Mouse (Mus musculus) stomach, embryonic 15.5 days (tissue): ENCODE measurements around the gene Tenm2. TPM values are rescaled to one million over a fixed set of nuclear protein-coding genes. Genes with fewer than 3 reads are reported as not detected.

Experiments used
- ATAC-seq: fragments of 200-750 bp; cut with Nextera tagmentation; 2 replicates; pipeline ENCODE4 v1.8.0; 2017; ENCODE audit warnings: low read depth, moderate number of reproducible peaks, moderate TSS enrichment; ENCODE audit not compliant: insufficient read depth, low FRiP score
- H3K27ac ChIP-seq: fragments of 300-500 bp; sonication (generic); 2 replicates; pipeline ENCODE4 v1.5.1; 2015; ENCODE audit warnings: mild to moderate bottlenecking, inconsistent platforms
- H3K27me3 ChIP-seq: fragments of 300-500 bp; sonication (generic); replicated peaks from 2 replicates; pipeline ENCODE4 v1.6.1; 2015; ENCODE audit warnings: inconsistent platforms
- H3K36me3 ChIP-seq: fragments of 300-500 bp; sonication (generic); 2 replicates; pipeline ENCODE4 v1.6.1; 2015; ENCODE audit warnings: inconsistent platforms
- H3K4me1 ChIP-seq: fragments of 300-500 bp; sonication (generic); 2 replicates; pipeline ENCODE4 v1.6.1; 2015; ENCODE audit warnings: inconsistent platforms
- H3K4me2 ChIP-seq: fragments of 300-500 bp; sonication (generic); 2 replicates; pipeline ENCODE4 v1.6.1; 2015; ENCODE audit warnings: mild to moderate bottlenecking, inconsistent platforms
- H3K4me3 ChIP-seq: fragments of 300-500 bp; sonication (generic); replicated peaks from 2 replicates; pipeline ENCODE4 v1.5.1; 2015; ENCODE audit warnings: inconsistent platforms
- H3K9ac ChIP-seq: fragments of 300-500 bp; sonication (generic); 2 replicates; pipeline ENCODE4 v1.6.1; 2015; ENCODE audit warnings: inconsistent platforms
- H3K9me3 ChIP-seq: fragments of 300-500 bp; sonication (generic); 2 replicates; pipeline ENCODE4 v1.6.1; 2016; ENCODE audit warnings: inconsistent platforms
- WGBS: fragments of 180-500 bp; shearing (Covaris S2); methylation state at CpG from one replicate; pipeline ENCODE4 v1.1.7; 2015; 5-methylcytosine and 5-hydroxymethylcytosine counted together
- polyA plus RNA-seq: library from polyadenylated mRNA; unstranded; fragments of >200 nt; fragmentation: Nextera tagmentation; extraction: Ambion mirVana; gene quantifications from 2 replicates; pipeline ENCODE4 v1.2.1, GENCODE M21; 2015

Tenm2 gene
- polyA plus RNA-seq, 1 experiment from 2014 or later: 1.6 TPM

GRCm38 (mm10) chr11:36038386-36038785 is 1197.4 kb downstream of the Tenm2 start:
- Histone ChIP-seq H3K4me1 (peaks cover 9% of the 10 kb centered on the region), H3K36me3 (no peaks in the 10 kb centered on the region), H3K9ac (no peak overlapping the region), H3K4me3 (no peak overlapping the region), H3K27me3 (no peaks in the 10 kb centered on the region), H3K27ac (no peak overlapping the region), H3K9me3 (no peaks in the 10 kb centered on the region), H3K4me2 (no peak overlapping the region)
- ATAC-seq: no peak
- WGBS: 53% methylated on average over 3 of the region's 3 CpGs

DNA sequence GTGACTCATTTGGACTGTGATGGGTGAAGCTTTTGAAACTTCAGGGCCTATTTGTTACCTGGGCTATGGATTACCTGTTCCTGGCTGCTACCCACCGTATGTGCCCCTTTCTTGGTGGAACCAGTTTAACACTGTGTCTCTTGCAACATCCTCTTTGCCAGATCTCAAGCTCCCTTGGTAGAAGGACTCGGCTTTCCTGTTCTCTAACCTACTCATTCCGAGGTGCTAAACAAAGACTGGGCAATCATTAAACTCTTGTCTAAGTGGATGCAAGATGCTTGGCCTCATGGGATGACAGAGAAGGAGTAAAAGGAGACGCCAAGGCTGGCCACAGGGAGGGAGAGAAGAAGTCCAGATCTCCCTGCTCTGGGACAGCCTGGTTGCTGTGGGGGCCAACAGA is 1198.5 kb downstream of the Tenm2 start:
- Histone ChIP-seq H3K36me3 (no peaks in the 10 kb centered on the region), H3K9ac (no peak overlapping the region), H3K4me3 (no peak overlapping the region), H3K27ac (no peak overlapping the region), H3K4me2 (no peak overlapping the region), H3K27me3 (no peaks in the 10 kb centered on the region), H3K4me1 (peaks cover 9% of the 10 kb centered on the region), H3K9me3 (no peaks in the 10 kb centered on the region)
- WGBS: 63% methylated on average over 4 of the region's 4 CpGs
- ATAC-seq: no peak

- 28% methylated on average over 7 of the region's 7 CpGs for WGBS
- H3K9ac ChIP-seq: no peak overlapping the region
- no peak overlapping the region for H3K4me2 ChIP-seq
- no peaks in the 10 kb centered on the region for H3K36me3 ChIP-seq
- H3K4me3 ChIP-seq: no peak overlapping the region
- no peaks in the 10 kb centered on the region for H3K9me3 ChIP-seq
- ATAC-seq: peak; percentile 85
- H3K27ac ChIP-seq: 0 out of 2 replicates have a peak overlapping the region, but pooled peaks have one; percentile 16
- no peaks in the 10 kb centered on the region for H3K27me3 ChIP-seq
- peaks cover 9% of the 10 kb centered on the region for H3K4me1 ChIP-seq
These were observed 1199.6 kb downstream of the Tenm2 start for GRCm38 (mm10) chr11:36036061-36036695.

DNA sequence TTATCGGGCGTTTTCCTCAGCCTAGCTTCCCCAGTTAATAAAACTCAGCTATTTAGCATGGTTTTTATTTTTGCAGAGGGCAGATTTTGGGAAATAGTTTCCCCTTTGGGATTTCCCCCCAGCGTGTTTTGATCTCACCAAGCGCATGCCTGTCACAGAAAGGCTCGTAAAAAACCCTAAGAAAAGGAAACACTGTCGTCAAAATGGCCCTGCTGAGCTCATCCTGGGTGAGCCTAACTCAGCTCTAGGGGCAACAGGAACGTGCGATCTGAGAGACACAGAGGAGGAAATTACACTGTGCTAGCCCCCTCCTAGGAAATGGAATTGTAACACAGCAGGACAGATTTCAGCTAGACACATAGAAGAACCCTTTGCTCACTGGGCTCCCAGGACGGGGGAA is 1204.0 kb downstream of the Tenm2 start:
- Histone ChIP-seq H3K4me1 (peaks cover 9% of the 10 kb centered on the region), H3K36me3 (no peaks in the 10 kb centered on the region), H3K9ac (no peak overlapping the region), H3K4me3 (no peak overlapping the region), H3K27ac (no peak overlapping the region), H3K27me3 (no peaks in the 10 kb centered on the region), H3K9me3 (no peaks in the 10 kb centered on the region), H3K4me2 (no peak overlapping the region)
- 50% methylated on average over 9 of the region's 9 CpGs for WGBS
- no peak for ATAC-seq

DNA sequence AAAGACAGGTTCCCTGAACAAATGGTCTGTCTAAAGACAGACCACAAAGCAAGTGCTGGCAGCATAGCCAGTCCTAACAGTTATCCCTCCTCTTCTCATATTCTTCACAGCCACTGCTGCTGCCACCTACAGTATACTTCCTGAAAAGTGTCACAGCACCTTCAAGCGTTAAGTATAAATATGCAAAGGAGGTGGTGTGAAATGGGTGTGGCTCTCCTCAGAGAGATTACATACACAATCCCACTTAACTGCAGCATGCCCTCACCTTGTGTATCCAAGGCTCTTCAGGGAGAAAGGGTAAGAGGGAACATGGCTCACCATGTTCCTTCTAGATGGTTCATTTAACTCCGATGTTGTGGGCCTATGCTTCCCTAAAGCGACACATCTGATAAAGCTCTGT is 1215.8 kb downstream of the Tenm2 start:
- Histone ChIP-seq H3K36me3 (no peaks in the 10 kb centered on the region), H3K9me3 (no peaks in the 10 kb centered on the region), H3K4me3 (no peak overlapping the region), H3K27me3 (no peaks in the 10 kb centered on the region), H3K4me2 (no peak overlapping the region), H3K4me1 (no peaks in the 10 kb centered on the region), H3K27ac (no peak overlapping the region), H3K9ac (no peak overlapping the region)
- WGBS: 51% methylated on average over 3 of the region's 3 CpGs
- no peak for ATAC-seq

GRCm38 (mm10) chr11:36013179-36013578 is 1222.6 kb downstream of the Tenm2 start:
- Histone ChIP-seq H3K9ac (no peak overlapping the region), H3K4me2 (no peak overlapping the region), H3K27ac (no peak overlapping the region), H3K36me3 (no peaks in the 10 kb centered on the region), H3K4me3 (no peak overlapping the region), H3K27me3 (no peaks in the 10 kb centered on the region), H3K9me3 (no peaks in the 10 kb centered on the region), H3K4me1 (no peaks in the 10 kb centered on the region)
- ATAC-seq: no peak
- WGBS: 63% methylated on average over 4 of the region's 4 CpGs

DNA sequence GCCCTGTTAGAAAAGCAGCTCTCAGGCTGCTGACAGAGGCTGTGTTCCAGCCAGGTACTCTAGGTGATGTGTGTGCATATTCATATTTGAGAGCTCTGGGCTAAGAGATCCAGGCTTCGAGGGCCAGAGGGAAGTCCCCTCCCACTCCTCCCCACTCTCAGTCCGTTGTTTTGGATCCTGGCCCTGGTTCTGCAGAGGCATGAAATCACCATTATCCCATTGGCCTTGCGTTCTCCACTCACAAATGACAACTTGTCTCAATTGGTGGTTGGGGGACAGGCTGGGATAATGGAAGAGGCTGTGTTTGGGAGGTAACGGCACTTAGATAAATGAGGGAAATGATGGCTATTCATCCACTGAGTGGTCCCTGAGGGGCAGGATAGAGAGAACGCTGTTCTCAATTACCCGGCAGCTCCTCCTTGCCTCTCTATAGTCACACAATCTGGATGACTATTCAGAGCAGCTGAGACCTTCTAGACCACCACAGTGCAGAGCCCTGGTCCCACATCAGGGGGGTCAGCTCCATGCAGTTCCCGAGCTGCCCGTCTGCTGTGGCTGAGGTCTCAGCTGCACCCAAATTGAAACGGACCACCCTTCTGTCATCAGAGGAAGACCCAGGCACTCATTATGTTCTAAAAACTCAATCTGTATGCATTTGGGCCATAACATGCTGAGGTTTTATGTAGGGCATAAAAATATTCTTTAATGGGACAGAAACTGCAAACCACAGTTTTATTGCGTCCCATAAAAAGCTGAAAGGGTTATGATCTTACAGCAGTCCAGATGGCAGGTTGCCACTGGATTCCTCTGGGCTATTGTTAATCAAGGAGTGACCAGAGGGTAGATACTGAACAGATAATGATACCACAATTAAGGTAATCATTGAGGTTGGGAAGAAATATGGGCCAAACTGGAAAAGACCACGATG is 1226.2 kb downstream of the Tenm2 start:
- H3K4me2 ChIP-seq: no peak overlapping the region
- WGBS: 75% methylated on average over 11 of the region's 11 CpGs

GRCm38 (mm10) chr11:36002900-36003299 is 1232.9 kb downstream of the Tenm2 start:
- Histone ChIP-seq H3K27ac (no peak overlapping the region), H3K4me2 (no peak overlapping the region), H3K4me3 (no peak overlapping the region), H3K4me1 (0 out of 2 replicates have a peak, but pooled peaks cover 5% of the 10 kb centered on the region), H3K9ac (no peak overlapping the region), H3K36me3 (no peaks in the 10 kb centered on the region), H3K9me3 (no peaks in the 10 kb centered on the region), H3K27me3 (no peaks in the 10 kb centered on the region)
- ATAC-seq: no peak
- WGBS: 45% methylated on average over 4 of the region's 4 CpGs

More for the DNA sequence above, 1226.2 kb downstream of the Tenm2 start:
- H3K27ac ChIP-seq: no peak overlapping the region
- no peaks in the 10 kb centered on the region for H3K27me3 ChIP-seq
- no peak for ATAC-seq
- H3K9ac ChIP-seq: no peak overlapping the region
- H3K4me1 ChIP-seq: no peaks in the 10 kb centered on the region
- H3K4me3 ChIP-seq: no peak overlapping the region
- H3K9me3 ChIP-seq: no peaks in the 10 kb centered on the region
- H3K36me3 ChIP-seq: no peaks in the 10 kb centered on the region

DNA sequence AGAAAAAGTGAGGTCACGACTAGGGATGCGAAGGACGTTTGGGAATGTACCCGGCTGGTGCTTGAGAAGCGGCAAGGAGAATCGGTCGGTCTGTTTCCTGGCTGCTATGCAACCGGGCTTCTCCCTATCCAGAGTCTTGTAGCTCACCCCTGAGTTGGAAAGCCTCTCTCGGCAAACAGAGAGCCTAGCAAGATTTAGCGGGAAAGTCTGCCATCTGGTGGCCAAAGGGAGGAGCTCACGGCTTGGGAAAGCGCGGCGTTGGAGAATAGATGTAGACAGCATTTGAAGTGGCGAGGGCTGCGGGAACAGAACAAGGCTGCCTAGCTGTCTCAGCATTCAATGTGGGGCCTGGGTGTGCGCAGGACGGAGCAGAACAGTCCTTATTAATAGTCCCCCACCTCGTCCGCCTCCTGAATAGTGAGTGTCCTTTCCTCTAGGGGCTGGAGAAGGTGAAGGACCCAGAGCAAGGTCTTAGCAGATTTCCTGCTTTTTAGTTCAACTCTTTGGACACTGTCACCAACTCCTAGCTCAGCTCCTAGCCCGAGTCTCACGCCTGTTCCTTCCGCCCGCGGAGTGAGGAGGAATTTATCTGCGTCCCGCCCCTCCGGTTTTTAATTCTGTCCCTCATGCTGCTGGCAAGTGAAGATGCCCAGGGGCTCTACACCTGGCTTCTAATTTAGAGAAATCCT is 1234.3 kb downstream of the Tenm2 start:
- Histone ChIP-seq H3K27ac (no peak overlapping the region), H3K4me3 (peak overlapping the region; percentile 28), H3K36me3 (no peaks in the 10 kb centered on the region), H3K4me2 (peak overlapping the region; percentile 54), H3K9me3 (no peaks in the 10 kb centered on the region), H3K4me1 (0 out of 2 replicates have a peak, but pooled peaks cover 5% of the 10 kb centered on the region), H3K27me3 (no peaks in the 10 kb centered on the region), H3K9ac (no peak overlapping the region)
- peak; percentile 80 for ATAC-seq
- 6% methylated on average over 28 of the region's 28 CpGs for WGBS

GRCm38 (mm10) chr11:36000585-36001281 is 1235.0 kb downstream of the Tenm2 start:
- H3K9me3 ChIP-seq: no peaks in the 10 kb centered on the region
- 0 out of 2 replicates have a peak, but pooled peaks cover 5% of the 10 kb centered on the region for H3K4me1 ChIP-seq
- WGBS: 9% methylated on average over 10 of the region's 10 CpGs
- H3K27me3 ChIP-seq: no peaks in the 10 kb centered on the region
- no peak overlapping the region for H3K9ac ChIP-seq
- peak; percentile 34; the same call in 1 of the 2 replicates for ATAC-seq
- H3K4me2 ChIP-seq: peak overlapping the region; percentile 54
- H3K4me3 ChIP-seq: peak overlapping the region; percentile 28
- H3K36me3 ChIP-seq: no peaks in the 10 kb centered on the region
- H3K27ac ChIP-seq: no peak overlapping the region

DNA sequence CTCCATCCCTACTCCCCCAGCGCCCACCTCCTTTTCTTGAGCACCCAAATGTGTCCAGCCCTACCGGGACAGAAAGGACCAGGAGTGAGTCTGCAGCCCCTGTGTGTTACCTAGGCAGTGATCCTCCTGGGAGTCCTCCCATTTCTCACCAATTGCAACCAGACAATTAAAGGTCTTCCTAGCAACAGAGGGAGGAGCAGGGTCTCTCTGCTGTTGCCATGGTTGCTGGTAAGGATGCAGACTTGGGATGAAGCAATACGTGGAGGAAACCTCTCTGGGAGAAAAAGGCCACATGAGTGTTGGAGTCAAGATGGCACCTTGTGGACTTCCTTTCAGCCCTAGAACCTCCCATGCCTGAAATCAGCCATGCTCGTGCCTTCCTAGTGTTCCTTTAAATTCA is 1235.7 kb downstream of the Tenm2 start:
- Histone ChIP-seq H3K27ac (no peak overlapping the region), H3K36me3 (no peaks in the 10 kb centered on the region), H3K9ac (no peak overlapping the region), H3K9me3 (no peaks in the 10 kb centered on the region), H3K4me2 (no peak overlapping the region), H3K27me3 (no peaks in the 10 kb centered on the region), H3K4me1 (0 out of 2 replicates have a peak, but pooled peaks cover 5% of the 10 kb centered on the region), H3K4me3 (no peak overlapping the region)
- 26% methylated on average over 4 of the region's 4 CpGs for WGBS
- no peak for ATAC-seq
